Mouse (Mus musculus): ENCODE measurements around the gene Pard3b.
"Not testable (repeated sequence)": the region's sequence is repeated elsewhere in the genome, so short reads cannot be mapped to it uniquely, and the experiment has no call there.

The Pard3b gene

GRCm38 (mm10) chr1:62576939-62577590, 938.4 kb downstream of the Pard3b start:
- no peak for DNase-seq (ENCODE audit: low spot score in 2 of 2)

- DNase-seq (ENCODE audit: low spot score in 2 of 2): no peak
Observed at GRCm38 (mm10) chr1:62579024-62579765, 940.6 kb downstream of the Pard3b start.

- DNase-seq (ENCODE audit: low spot score in 2 of 2): no peak
Observed at GRCm38 (mm10) chr1:62580314-62580935, 941.8 kb downstream of the Pard3b start.

GRCm38 (mm10) chr1:62582476-62582875, 943.9 kb downstream of the Pard3b start:
- DNase-seq (ENCODE audit: low spot score in 2 of 2): no peak

GRCm38 (mm10) chr1:62587536-62587935, 948.9 kb downstream of the Pard3b start:
- DNase-seq (ENCODE audit: low spot score in 2 of 2): no peak

GRCm38 (mm10) chr1:62591296-62592031, 952.8 kb downstream of the Pard3b start:
- no peak for DNase-seq (ENCODE audit: low spot score in 2 of 2)

- peak; percentile 13 to 22 for DNase-seq (ENCODE audit: low spot score in 2 of 2)
Observed at GRCm38 (mm10) chr1:62595401-62595800, 956.8 kb downstream of the Pard3b start.

GRCm38 (mm10) chr1:62597751-62598400, 959.3 kb downstream of the Pard3b start:
- no peak for DNase-seq (ENCODE audit: low spot score in 2 of 2)

- no peak for DNase-seq (ENCODE audit: low spot score in 2 of 2)
Observed at GRCm38 (mm10) chr1:62598551-62598950, 959.9 kb downstream of the Pard3b start.

GRCm38 (mm10) chr1:62604644-62605043, 966.0 kb downstream of the Pard3b start:
- not testable (repeated sequence) for DNase-seq (ENCODE audit: low spot score in 2 of 2)

GRCm38 (mm10) chr1:62618109-62618665, 979.6 kb downstream of the Pard3b start:
- DNase-seq (ENCODE audit: low spot score in 2 of 2): no peak

GRCm38 (mm10) chr1:62619456-62619855, 980.8 kb downstream of the Pard3b start:
- no peak for DNase-seq (ENCODE audit: low spot score in 2 of 2)

- no peak for DNase-seq (ENCODE audit: low spot score in 2 of 2)
Observed at GRCm38 (mm10) chr1:62622447-62622846, 983.8 kb downstream of the Pard3b start.

GRCm38 (mm10) chr1:62624166-62624565, 985.5 kb downstream of the Pard3b start:
- DNase-seq (ENCODE audit: low spot score in 2 of 2): no peak

- no peak for DNase-seq (ENCODE audit: low spot score in 2 of 2)
Observed at GRCm38 (mm10) chr1:62624836-62625235, 986.2 kb downstream of the Pard3b start.

GRCm38 (mm10) chr1:62625332-62625731, 986.7 kb downstream of the Pard3b start:
- DNase-seq (ENCODE audit: low spot score in 2 of 2): no peak

GRCm38 (mm10) chr1:62625819-62626505, 987.3 kb downstream of the Pard3b start:
- DNase-seq (ENCODE audit: low spot score in 2 of 2): no peak

GRCm38 (mm10) chr1:62629952-62630351, 991.3 kb downstream of the Pard3b start:
- no peak for DNase-seq (ENCODE audit: low spot score in 2 of 2)

- DNase-seq (ENCODE audit: low spot score in 2 of 2): no peak
Observed at GRCm38 (mm10) chr1:62631511-62632305, 993.1 kb downstream of the Pard3b start.

- no peak for DNase-seq (ENCODE audit: low spot score in 2 of 2)
Observed at GRCm38 (mm10) chr1:62632886-62633285, 994.3 kb downstream of the Pard3b start.

Measured in left cerebral cortex, adult 9 months (tissue).